Mouse (Mus musculus): ENCODE measurements around the gene Ccl8. TPM values are rescaled to one million over a fixed set of nuclear protein-coding genes. Genes with fewer than 3 reads are reported as not detected.

The Ccl8 gene
- polyA plus RNA-seq (2014; fragmentation: Nextera tagmentation; extraction: Ambion mirVana) = not detected in 2 replicates

- Histone ChIP-seq H3K9ac (ENCODE audit: low read length) (no peak within 1 kb of the TSS), H3K27me3 (ENCODE audit: control insufficient read depth, insufficient read depth, low read length) (no peaks in the 10 kb centered on the region), H3K4me1 (replicated peaks; ENCODE audit: control insufficient read depth, insufficient read depth, low read length) (no peaks in the 10 kb centered on the region), H3K4me2 (ENCODE audit: low read depth, low read length, severe bottlenecking) (no peak within 1 kb of the TSS), H3K27ac (ENCODE audit: low read depth, low read length) (no peak within 1 kb of the TSS), H3K4me3 (ENCODE audit: low read depth, low read length) (no peak within 1 kb of the TSS), H3K36me3 (ENCODE audit: control insufficient read depth, insufficient read depth, low read length) (no peaks in the 10 kb centered on the region), H3K9me3 (ENCODE audit: control insufficient read depth, low read length) (no peaks in the 10 kb centered on the region)
- 86% methylated on average over 3 of the region's 3 CpGs for WGBS
- ATAC-seq (replicated peaks; ENCODE audit: low FRiP score) (no peak), DNase-seq (ENCODE audit: low spot score) (no peak)
Observed at GRCm38 (mm10) chr11:82114885-82115284, at the start of gene Ccl8. Gene Ccl8, plus strand, starts transcription at chr11:82115185.

GRCm38 (mm10) chr11:82066953-82067571 lies 47.9 kb upstream of the Ccl8 start:
- no peak for DNase-seq (ENCODE audit: low spot score)
- no peak overlapping the region for H3K27ac ChIP-seq (ENCODE audit: low read depth, low read length)
- H3K4me2 ChIP-seq (ENCODE audit: low read depth, low read length, severe bottlenecking) = no peak overlapping the region
- H3K4me1 ChIP-seq (replicated peaks; ENCODE audit: control insufficient read depth, insufficient read depth, low read length) = no peaks in the 10 kb centered on the region
- no peaks in the 10 kb centered on the region for H3K9me3 ChIP-seq (ENCODE audit: control insufficient read depth, low read length)
- WGBS = 82% methylated on average over 7 of the region's 7 CpGs
- H3K36me3 ChIP-seq (ENCODE audit: control insufficient read depth, insufficient read depth, low read length) = no peaks in the 10 kb centered on the region
- H3K4me3 ChIP-seq (ENCODE audit: low read depth, low read length) = no peak overlapping the region
- no peak overlapping the region for H3K9ac ChIP-seq (ENCODE audit: low read length)
- no peaks in the 10 kb centered on the region for H3K27me3 ChIP-seq (ENCODE audit: control insufficient read depth, insufficient read depth, low read length)
- ATAC-seq (replicated peaks; ENCODE audit: low FRiP score) = no peak

GRCm38 (mm10) chr11:82071076-82071475 lies 43.9 kb upstream of the Ccl8 start:
- 76% methylated on average over 3 of the region's 3 CpGs for whole genome bisulfite sequencing
- H3K4me1 ChIP-seq (replicated peaks; ENCODE audit: control insufficient read depth, insufficient read depth, low read length) = no peaks in the 10 kb centered on the region
- no peak overlapping the region for H3K4me2 ChIP-seq (ENCODE audit: low read depth, low read length, severe bottlenecking)
- no peak overlapping the region for H3K4me3 ChIP-seq (ENCODE audit: low read depth, low read length)
- H3K27ac ChIP-seq (ENCODE audit: low read depth, low read length) = no peak overlapping the region
- no peak overlapping the region for H3K9ac ChIP-seq (ENCODE audit: low read length)
- no peak for ATAC-seq (replicated peaks; ENCODE audit: low FRiP score)
- DNase-seq (ENCODE audit: low spot score) = no peak
- no peaks in the 10 kb centered on the region for H3K36me3 ChIP-seq (ENCODE audit: control insufficient read depth, insufficient read depth, low read length)
- H3K9me3 ChIP-seq (ENCODE audit: control insufficient read depth, low read length) = no peaks in the 10 kb centered on the region
- no peaks in the 10 kb centered on the region for H3K27me3 ChIP-seq (ENCODE audit: control insufficient read depth, insufficient read depth, low read length)

GRCm38 (mm10) chr11:82072374-82072773 lies 42.6 kb upstream of the Ccl8 start:
- H3K27ac ChIP-seq (ENCODE audit: low read depth, low read length) = no peak overlapping the region
- DNase-seq (ENCODE audit: low spot score) = no peak
- ATAC-seq (replicated peaks; ENCODE audit: low FRiP score) = no peak

GRCm38 (mm10) chr11:82072984-82073383 lies 42.0 kb upstream of the Ccl8 start:
- H3K9me3 ChIP-seq (ENCODE audit: control insufficient read depth, low read length) = no peaks in the 10 kb centered on the region
- 84% methylated on average over 3 of the region's 3 CpGs for WGBS
- H3K4me1 ChIP-seq (replicated peaks; ENCODE audit: control insufficient read depth, insufficient read depth, low read length) = no peaks in the 10 kb centered on the region
- H3K4me2 ChIP-seq (ENCODE audit: low read depth, low read length, severe bottlenecking) = no peak overlapping the region
- DNase-seq (ENCODE audit: low spot score) = no peak
- no peaks in the 10 kb centered on the region for H3K36me3 ChIP-seq (ENCODE audit: control insufficient read depth, insufficient read depth, low read length)
- H3K4me3 ChIP-seq (ENCODE audit: low read depth, low read length) = no peak overlapping the region
- no peak overlapping the region for H3K27ac ChIP-seq (ENCODE audit: low read depth, low read length)
- no peak for ATAC-seq (replicated peaks; ENCODE audit: low FRiP score)
- H3K9ac ChIP-seq (ENCODE audit: low read length) = no peak overlapping the region
- no peaks in the 10 kb centered on the region for H3K27me3 ChIP-seq (ENCODE audit: control insufficient read depth, insufficient read depth, low read length)

More at GRCm38 (mm10) chr11:82072374-82072773, 42.6 kb upstream of the Ccl8 start:
- 84% methylated on average over 1 of the region's 1 CpGs for WGBS
- Histone ChIP-seq H3K4me2 (ENCODE audit: low read depth, low read length, severe bottlenecking) (no peak overlapping the region), H3K36me3 (ENCODE audit: control insufficient read depth, insufficient read depth, low read length) (no peaks in the 10 kb centered on the region), H3K27me3 (ENCODE audit: control insufficient read depth, insufficient read depth, low read length) (no peaks in the 10 kb centered on the region), H3K4me1 (replicated peaks; ENCODE audit: control insufficient read depth, insufficient read depth, low read length) (no peaks in the 10 kb centered on the region), H3K9ac (ENCODE audit: low read length) (no peak overlapping the region), H3K4me3 (ENCODE audit: low read depth, low read length) (no peak overlapping the region), H3K9me3 (ENCODE audit: control insufficient read depth, low read length) (no peaks in the 10 kb centered on the region)

GRCm38 (mm10) chr11:82073686-82074085 lies 41.3 kb upstream of the Ccl8 start:
- WGBS = 88% methylated on average over 3 of the region's 3 CpGs
- no peak overlapping the region for H3K4me2 ChIP-seq (ENCODE audit: low read depth, low read length, severe bottlenecking)
- ATAC-seq (replicated peaks; ENCODE audit: low FRiP score) (no peak), DNase-seq (ENCODE audit: low spot score) (no peak)
- H3K4me1 ChIP-seq (replicated peaks; ENCODE audit: control insufficient read depth, insufficient read depth, low read length) = no peaks in the 10 kb centered on the region
- H3K36me3 ChIP-seq (ENCODE audit: control insufficient read depth, insufficient read depth, low read length) = no peaks in the 10 kb centered on the region
- H3K4me3 ChIP-seq (ENCODE audit: low read depth, low read length) = no peak overlapping the region
- H3K27ac ChIP-seq (ENCODE audit: low read depth, low read length) = no peak overlapping the region
- no peak overlapping the region for H3K9ac ChIP-seq (ENCODE audit: low read length)
- H3K9me3 ChIP-seq (ENCODE audit: control insufficient read depth, low read length) = no peaks in the 10 kb centered on the region
- H3K27me3 ChIP-seq (ENCODE audit: control insufficient read depth, insufficient read depth, low read length) = no peaks in the 10 kb centered on the region

GRCm38 (mm10) chr11:82077031-82077430 lies 38.0 kb upstream of the Ccl8 start:
- Histone ChIP-seq H3K9me3 (ENCODE audit: control insufficient read depth, low read length) (no peaks in the 10 kb centered on the region), H3K27ac (ENCODE audit: low read depth, low read length) (no peak overlapping the region), H3K36me3 (ENCODE audit: control insufficient read depth, insufficient read depth, low read length) (no peaks in the 10 kb centered on the region), H3K4me3 (ENCODE audit: low read depth, low read length) (no peak overlapping the region), H3K27me3 (ENCODE audit: control insufficient read depth, insufficient read depth, low read length) (no peaks in the 10 kb centered on the region), H3K4me1 (replicated peaks; ENCODE audit: control insufficient read depth, insufficient read depth, low read length) (no peaks in the 10 kb centered on the region), H3K4me2 (ENCODE audit: low read depth, low read length, severe bottlenecking) (no peak overlapping the region), H3K9ac (ENCODE audit: low read length) (no peak overlapping the region)
- 75% methylated on average over 3 of the region's 3 CpGs for WGBS
- DNase-seq (ENCODE audit: low spot score) (no peak), ATAC-seq (replicated peaks; ENCODE audit: low FRiP score) (no peak)

- DNase-seq (ENCODE audit: low spot score) (no peak), ATAC-seq (replicated peaks; ENCODE audit: low FRiP score) (no peak)
- Histone ChIP-seq H3K4me3 (ENCODE audit: low read depth, low read length) (no peak overlapping the region), H3K27ac (ENCODE audit: low read depth, low read length) (no peak overlapping the region), H3K27me3 (ENCODE audit: control insufficient read depth, insufficient read depth, low read length) (no peaks in the 10 kb centered on the region), H3K4me2 (ENCODE audit: low read depth, low read length, severe bottlenecking) (no peak overlapping the region), H3K9me3 (ENCODE audit: control insufficient read depth, low read length) (no peaks in the 10 kb centered on the region), H3K36me3 (ENCODE audit: control insufficient read depth, insufficient read depth, low read length) (no peaks in the 10 kb centered on the region), H3K4me1 (replicated peaks; ENCODE audit: control insufficient read depth, insufficient read depth, low read length) (no peaks in the 10 kb centered on the region), H3K9ac (ENCODE audit: low read length) (no peak overlapping the region)
Observed at GRCm38 (mm10) chr11:82078136-82078730, 36.8 kb upstream of the Ccl8 start.

GRCm38 (mm10) chr11:82080865-82081264 lies 34.1 kb upstream of the Ccl8 start:
- WGBS = 76% methylated on average over 3 of the region's 3 CpGs
- DNase-seq (ENCODE audit: low spot score) (no peak), ATAC-seq (replicated peaks; ENCODE audit: low FRiP score) (no peak)
- Histone ChIP-seq H3K27me3 (ENCODE audit: control insufficient read depth, insufficient read depth, low read length) (no peaks in the 10 kb centered on the region), H3K9me3 (ENCODE audit: control insufficient read depth, low read length) (no peaks in the 10 kb centered on the region), H3K4me3 (ENCODE audit: low read depth, low read length) (no peak overlapping the region), H3K27ac (ENCODE audit: low read depth, low read length) (no peak overlapping the region), H3K4me1 (replicated peaks; ENCODE audit: control insufficient read depth, insufficient read depth, low read length) (no peaks in the 10 kb centered on the region), H3K36me3 (ENCODE audit: control insufficient read depth, insufficient read depth, low read length) (no peaks in the 10 kb centered on the region), H3K4me2 (ENCODE audit: low read depth, low read length, severe bottlenecking) (no peak overlapping the region), H3K9ac (ENCODE audit: low read length) (no peak overlapping the region)

Data from forebrain, embryonic 11.5 days (tissue).